Mouse (Mus musculus) neutrophil, adult 5-6 weeks (primary cell): ENCODE data around the gene Poc5. TPM values are rescaled to one million over a fixed set of nuclear protein-coding genes. Genes with fewer than 3 reads are reported as not detected.

ENCODE experiments used
- total RNA-seq: library from RNA; stranded (forward); fragments of 200-1000 nt; gene quantifications from 2 replicates; pipeline ENCODE4 v1.2.3, GENCODE M21; 2017

Gene Poc5
- total RNA-seq, 1 experiment from 2014 or later, result 24.2 TPM

Other genes starting within 250 kb of the Poc5 start
- not detected in 2 replicates for gene Ankdd1b, start 82.9 kb downstream of the Poc5 start, total RNA-seq
- gene Gm17622, start 102.4 kb downstream of the Poc5 start, total RNA-seq, result not detected in 2 replicates
- gene Polk, start 154.3 kb downstream of the Poc5 start, total RNA-seq, result 12.3 and 19.2 TPM in 2 replicates
- gene Col4a3bp, start 154.3 kb downstream of the Poc5 start, total RNA-seq, result 90.4 and 96.4 TPM in 2 replicates